Mouse (Mus musculus) liver, embryonic 13.5 days (tissue): ENCODE data around the gene Manbal. TPM values are rescaled to one million over a fixed set of nuclear protein-coding genes. Genes with fewer than 3 reads are reported as not detected.

ENCODE experiments used
- ATAC-seq: fragments of 200-750 bp; cut with Nextera tagmentation; 2 replicates; pipeline ENCODE4 v1.8.0; 2017; ENCODE audit warnings: low read depth, mild to moderate bottlenecking, moderate number of reproducible peaks, moderate library complexity
- DNase-seq: peaks from one replicate; pipeline ENCODE4 v3.0.0; 2022
- H3K27ac ChIP-seq: fragments of 300-500 bp; sonication (generic); 2 replicates; pipeline ENCODE4 v1.5.1; 2015; ENCODE audit warnings: moderate library complexity, mild to moderate bottlenecking, inconsistent platforms
- H3K27me3 ChIP-seq: fragments of 300-500 bp; sonication (generic); 2 replicates; pipeline ENCODE4 v1.6.1; 2015; ENCODE audit warnings: mild to moderate bottlenecking, inconsistent platforms
- H3K36me3 ChIP-seq: fragments of 300-500 bp; sonication (generic); 2 replicates; pipeline ENCODE4 v1.6.1; 2015; ENCODE audit warnings: mild to moderate bottlenecking, inconsistent platforms
- H3K4me1 ChIP-seq: fragments of 300-500 bp; sonication (generic); replicated peaks from 2 replicates; pipeline ENCODE4 v1.6.1; 2015; ENCODE audit warnings: inconsistent platforms
- H3K4me2 ChIP-seq: fragments of 300-500 bp; sonication (generic); 2 replicates; pipeline ENCODE4 v1.6.1; 2015; ENCODE audit warnings: inconsistent platforms, mild to moderate bottlenecking, moderate library complexity
- H3K4me3 ChIP-seq: fragments of 300-500 bp; sonication (generic); replicated peaks from 2 replicates; pipeline ENCODE4 v1.5.1; 2015; ENCODE audit warnings: mild to moderate bottlenecking, inconsistent platforms
- H3K9ac ChIP-seq: fragments of 300-500 bp; sonication (generic); 2 replicates; pipeline ENCODE4 v1.6.1; 2015; ENCODE audit warnings: mild to moderate bottlenecking, inconsistent platforms
- H3K9me3 ChIP-seq: fragments of 300-500 bp; sonication (generic); replicated peaks from 2 replicates; pipeline ENCODE4 v1.6.1; 2016; ENCODE audit warnings: inconsistent platforms
- WGBS: fragments of 180-500 bp; shearing (Covaris S2); methylation state at CpG from one replicate; pipeline ENCODE4 v1.1.7; 2015; ENCODE audit not compliant: insufficient replicate concordance; 5-methylcytosine and 5-hydroxymethylcytosine counted together
- polyA plus RNA-seq: library from polyadenylated mRNA; unstranded; fragments of >200 nt; fragmentation: Nextera tagmentation; extraction: Ambion mirVana; gene quantifications from 2 replicates; pipeline ENCODE4 v1.2.1, GENCODE M21; 2015

The Manbal gene
- polyA plus RNA-seq, 1 experiment from 2014 or later: 25.6 TPM

DNA sequence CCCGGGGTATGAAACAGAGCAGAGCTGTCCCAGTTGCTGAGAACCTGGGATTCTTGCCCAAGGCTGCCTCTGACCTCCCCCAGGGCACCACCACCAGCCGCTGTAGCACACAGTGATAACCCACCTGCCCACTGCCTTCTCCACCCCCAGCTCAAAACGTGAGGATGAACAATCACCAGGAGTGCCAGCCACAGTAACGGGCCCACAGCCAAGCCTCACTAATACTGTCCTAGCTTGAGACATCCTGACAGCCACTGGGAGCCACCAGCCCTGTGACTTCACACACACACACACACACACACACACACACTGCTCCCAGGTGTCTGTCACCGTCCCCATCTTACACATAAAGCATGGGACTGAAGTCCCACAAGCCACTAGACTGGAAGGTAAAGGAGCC lies 28.0 kb downstream of the Manbal start:
- Histone ChIP-seq H3K9me3 (no peaks in the 10 kb centered on the region), H3K4me3 (no peak overlapping the region), H3K36me3 (peaks cover 37% of the 10 kb centered on the region), H3K4me2 (no peak overlapping the region), H3K27ac (no peak overlapping the region), H3K9ac (no peak overlapping the region), H3K4me1 (peaks cover 15% of the 10 kb centered on the region), H3K27me3 (no peaks in the 10 kb centered on the region)
- WGBS: 65% methylated on average over 5 of the region's 5 CpGs
- ATAC-seq (no peak), DNase-seq (no peak)

DNA sequence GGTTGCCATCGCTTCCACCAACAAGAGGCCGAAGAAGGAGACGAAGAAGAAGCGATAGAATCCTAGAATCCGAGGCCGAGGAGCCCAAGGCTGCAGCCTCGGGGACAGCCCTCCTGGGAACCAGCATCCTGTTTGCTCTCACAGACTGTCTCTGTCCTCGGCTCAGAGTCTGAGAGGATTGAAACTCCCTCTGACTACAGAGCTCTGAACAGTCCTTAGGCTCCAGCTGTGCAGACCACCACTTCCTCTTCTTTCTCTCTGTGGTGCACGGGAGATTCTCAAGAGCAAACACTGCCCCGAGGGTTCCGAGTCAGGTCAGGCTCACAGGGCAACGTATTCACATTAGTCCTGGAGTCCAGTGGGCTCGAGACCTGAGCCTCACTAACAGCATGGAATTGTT lies 28.6 kb downstream of the Manbal start:
- 43% methylated on average over 13 of the region's 13 CpGs for WGBS
- no peak overlapping the region for H3K9ac ChIP-seq
- H3K27ac ChIP-seq: no peak overlapping the region
- H3K4me1 ChIP-seq: peaks cover 15% of the 10 kb centered on the region
- peaks cover 37% of the 10 kb centered on the region for H3K36me3 ChIP-seq
- H3K27me3 ChIP-seq: no peaks in the 10 kb centered on the region
- no peak overlapping the region for H3K4me3 ChIP-seq
- H3K9me3 ChIP-seq: no peaks in the 10 kb centered on the region
- no peak overlapping the region for H3K4me2 ChIP-seq
- no peak for ATAC-seq
- DNase-seq: no peak

DNA sequence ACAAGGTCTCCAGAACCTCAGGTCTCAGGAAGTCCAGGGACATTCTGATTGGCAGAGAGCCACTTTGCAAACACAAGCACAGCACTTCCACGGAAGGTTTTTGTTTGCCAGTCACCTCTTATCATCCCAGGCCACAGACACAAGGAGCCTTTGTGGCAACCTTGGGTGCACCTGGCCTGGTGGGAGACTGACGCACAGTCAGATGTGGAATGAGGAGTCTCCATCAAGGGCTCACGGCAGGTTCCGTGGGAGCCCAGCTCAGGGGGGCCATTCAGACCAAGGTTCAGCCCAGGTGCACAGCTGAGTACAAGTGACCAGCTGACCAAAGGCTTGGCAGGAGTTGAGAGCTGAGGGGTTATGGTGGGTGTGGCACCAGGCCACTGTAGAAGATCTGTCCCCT lies 30.0 kb downstream of the Manbal start:
- Histone ChIP-seq H3K9ac (no peak overlapping the region), H3K27me3 (no peaks in the 10 kb centered on the region), H3K9me3 (no peaks in the 10 kb centered on the region), H3K4me2 (no peak overlapping the region), H3K36me3 (peaks cover 37% of the 10 kb centered on the region), H3K4me1 (peaks cover 15% of the 10 kb centered on the region), H3K27ac (no peak overlapping the region), H3K4me3 (no peak overlapping the region)
- DNase-seq: no peak
- 77% methylated on average over 4 of the region's 4 CpGs for WGBS
- ATAC-seq: no peak

DNA sequence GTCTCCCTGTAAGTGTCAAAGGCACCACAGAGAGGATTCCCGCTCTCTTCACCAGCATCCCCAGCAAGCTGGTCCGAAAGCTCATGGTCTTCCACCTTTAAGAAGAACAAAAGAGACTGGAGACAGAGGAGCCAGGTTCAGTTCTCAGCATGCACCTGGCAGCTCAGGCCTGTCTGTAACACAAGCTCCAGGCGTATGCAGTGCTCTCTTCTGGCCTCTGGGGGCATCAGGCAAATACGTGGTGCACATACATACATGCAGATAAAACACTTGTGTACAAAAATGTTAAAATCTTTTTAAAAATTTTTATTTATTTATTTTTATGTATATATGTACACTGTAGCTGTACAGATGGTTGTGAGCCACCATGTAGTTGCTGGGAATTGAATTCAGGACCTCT lies 31.1 kb downstream of the Manbal start:
- H3K36me3 ChIP-seq: peaks cover 37% of the 10 kb centered on the region
- 86% methylated on average over 4 of the region's 4 CpGs for WGBS
- no peak for ATAC-seq

DNA sequence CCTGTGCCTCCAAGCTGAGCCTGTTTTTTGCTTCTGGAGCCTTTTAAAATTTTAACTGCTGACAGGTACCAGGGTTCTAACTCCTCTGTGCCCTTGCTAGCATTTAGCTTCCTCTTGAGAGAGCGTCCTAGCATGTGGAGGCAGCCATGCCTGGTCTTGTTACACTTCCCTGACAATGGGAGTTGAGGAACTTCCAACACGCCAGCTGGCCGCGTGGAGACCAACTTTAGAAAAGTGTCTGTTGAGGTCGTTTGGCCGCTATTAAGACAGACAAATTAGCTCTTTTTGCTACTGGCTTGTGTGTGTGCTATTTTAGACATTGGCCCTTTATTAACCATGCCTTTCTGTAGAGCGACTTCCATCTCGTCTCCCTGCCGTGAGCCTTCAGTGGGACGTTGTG lies 32.4 kb downstream of the Manbal start:
- peaks cover 7% of the 10 kb centered on the region for H3K4me1 ChIP-seq
- H3K36me3 ChIP-seq: peaks cover 37% of the 10 kb centered on the region
- H3K4me3 ChIP-seq: no peak overlapping the region
- H3K9me3 ChIP-seq: no peaks in the 10 kb centered on the region
- 76% methylated on average over 10 of the region's 10 CpGs for WGBS
- H3K4me2 ChIP-seq: no peak overlapping the region
- ATAC-seq: no peak
- no peak for DNase-seq
- no peaks in the 10 kb centered on the region for H3K27me3 ChIP-seq
- no peak overlapping the region for H3K9ac ChIP-seq
- H3K27ac ChIP-seq: no peak overlapping the region

More for the DNA sequence above, 31.1 kb downstream of the Manbal start:
- H3K4me3 ChIP-seq: no peak overlapping the region
- no peak for DNase-seq
- H3K27me3 ChIP-seq: no peaks in the 10 kb centered on the region
- peaks cover 15% of the 10 kb centered on the region for H3K4me1 ChIP-seq
- H3K9ac ChIP-seq: no peak overlapping the region
- H3K4me2 ChIP-seq: no peak overlapping the region
- no peaks in the 10 kb centered on the region for H3K9me3 ChIP-seq
- H3K27ac ChIP-seq: no peak overlapping the region

DNA sequence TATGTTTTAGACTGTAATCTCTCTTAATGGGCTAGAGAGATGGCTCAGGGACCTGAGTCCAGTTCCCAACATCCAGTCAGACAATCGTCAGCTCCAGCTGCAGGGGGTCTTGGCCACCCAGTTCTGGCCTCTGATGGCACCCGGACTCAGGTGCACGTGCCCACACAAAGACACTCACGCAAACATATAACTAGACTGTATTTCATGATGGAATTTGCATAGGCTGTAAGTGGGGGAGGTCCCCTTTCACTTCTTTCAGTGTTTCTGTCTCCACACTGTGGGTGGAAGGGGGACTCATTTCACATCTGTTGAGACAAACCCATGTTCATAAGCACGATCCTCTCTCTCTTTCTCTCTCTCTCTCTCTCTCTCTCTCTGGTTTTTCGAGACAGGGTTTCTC lies 33.1 kb downstream of the Manbal start:
- peaks cover 32% of the 10 kb centered on the region for H3K36me3 ChIP-seq
- no peak for ATAC-seq
- peaks cover under 1% of the 10 kb centered on the region; the same call in 1 of the 2 replicates for H3K4me1 ChIP-seq
- H3K27me3 ChIP-seq: no peaks in the 10 kb centered on the region
- H3K27ac ChIP-seq: no peak overlapping the region
- DNase-seq: no peak
- H3K9ac ChIP-seq: no peak overlapping the region
- 74% methylated on average over 6 of the region's 6 CpGs for WGBS
- no peak overlapping the region for H3K4me3 ChIP-seq
- H3K4me2 ChIP-seq: no peak overlapping the region
- no peaks in the 10 kb centered on the region for H3K9me3 ChIP-seq

DNA sequence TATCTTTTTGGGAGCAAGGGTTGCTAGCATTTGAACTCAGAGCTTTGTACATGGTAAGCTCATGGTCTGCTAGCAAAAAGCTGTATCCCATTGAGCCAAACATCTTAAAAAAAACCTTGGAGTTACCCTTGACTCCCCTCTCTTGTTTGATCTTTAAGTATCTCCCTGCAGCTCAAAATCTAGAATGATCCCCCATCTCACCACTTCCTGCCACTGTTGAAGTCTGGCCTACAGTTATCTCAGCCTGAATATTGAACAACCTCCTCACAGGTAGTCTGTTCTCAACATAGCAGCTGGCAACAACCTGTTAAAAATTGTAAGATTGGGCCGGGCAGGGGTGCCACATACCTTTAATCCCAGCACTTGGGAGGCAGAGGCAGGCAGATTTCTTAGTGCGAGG lies 33.9 kb downstream of the Manbal start:
- Histone ChIP-seq H3K9me3 (no peaks in the 10 kb centered on the region), H3K4me3 (no peak overlapping the region), H3K36me3 (peaks cover 24% of the 10 kb centered on the region), H3K4me1 (no peaks in the 10 kb centered on the region), H3K27ac (no peak overlapping the region), H3K27me3 (no peaks in the 10 kb centered on the region), H3K9ac (no peak overlapping the region), H3K4me2 (no peak overlapping the region)
- no peak for ATAC-seq
- 72% methylated on average over 2 of the region's 2 CpGs for WGBS
- no peak for DNase-seq

DNA sequence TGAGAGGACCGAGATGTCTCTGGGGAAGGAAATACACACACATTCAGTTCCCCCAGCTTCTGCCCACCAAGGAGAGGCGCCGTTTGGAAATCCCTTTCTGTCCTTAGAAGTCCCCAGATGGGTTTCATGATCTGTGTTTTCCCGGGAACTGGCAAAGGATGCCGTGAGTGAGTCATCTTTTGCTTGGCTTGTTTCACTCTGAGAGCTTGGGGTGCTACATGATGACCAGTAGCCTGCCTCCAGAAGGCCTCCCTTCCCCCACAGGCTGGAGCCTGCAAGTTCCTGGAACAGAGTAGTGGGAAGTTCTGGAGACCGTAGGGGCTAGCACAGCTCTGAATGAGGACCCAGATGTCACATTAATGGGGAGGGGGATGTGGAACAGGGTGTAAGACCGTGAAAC lies 40.2 kb downstream of the Manbal start:
- no peaks in the 10 kb centered on the region for H3K4me1 ChIP-seq
- H3K9me3 ChIP-seq: no peaks in the 10 kb centered on the region
- H3K4me3 ChIP-seq: no peak overlapping the region
- H3K4me2 ChIP-seq: no peak overlapping the region
- no peak overlapping the region for H3K27ac ChIP-seq
- H3K36me3 ChIP-seq: no peaks in the 10 kb centered on the region
- no peak for DNase-seq
- H3K27me3 ChIP-seq: no peaks in the 10 kb centered on the region
- H3K9ac ChIP-seq: no peak overlapping the region
- 63% methylated on average over 7 of the region's 7 CpGs for WGBS
- ATAC-seq: no peak

DNA sequence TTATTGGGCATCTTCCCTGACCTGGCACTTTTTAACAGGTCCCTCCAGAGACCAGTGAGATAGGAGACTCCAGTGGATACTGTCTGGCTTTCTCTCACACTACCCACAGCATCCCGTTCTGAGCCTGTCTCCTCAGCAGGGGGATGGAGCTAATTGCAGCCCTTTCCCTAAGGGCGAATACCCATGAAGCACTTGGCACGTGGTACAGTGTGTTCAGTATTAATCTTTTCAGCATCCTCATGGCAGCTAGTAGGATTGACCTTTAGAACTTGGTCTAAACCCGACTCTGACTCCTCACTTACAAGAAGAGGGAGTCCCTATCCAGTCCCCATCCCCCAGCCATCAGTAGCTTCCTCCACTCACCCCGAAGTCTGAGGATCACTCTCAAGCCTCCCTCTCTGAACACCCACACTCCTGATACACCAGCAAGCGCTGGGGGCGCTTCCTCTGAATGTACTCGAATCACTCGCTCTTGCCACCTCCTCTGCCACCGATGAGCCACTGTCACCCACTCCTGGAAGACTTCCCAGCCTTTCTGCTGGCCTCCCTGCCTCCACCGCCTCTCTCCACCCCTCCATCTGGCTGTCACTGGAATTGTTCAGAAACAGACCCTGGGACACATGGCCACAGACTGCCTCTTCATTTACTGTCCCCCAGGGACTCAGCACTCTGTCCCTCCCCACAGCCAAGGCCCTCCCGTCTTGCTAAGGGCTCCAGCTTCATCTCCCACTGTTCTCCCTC lies 42.6 kb downstream of the Manbal start:
- no peak for ATAC-seq
- Histone ChIP-seq H3K9me3 (no peaks in the 10 kb centered on the region), H3K9ac (no peak overlapping the region), H3K4me1 (no peaks in the 10 kb centered on the region), H3K4me2 (no peak overlapping the region), H3K27me3 (no peaks in the 10 kb centered on the region), H3K36me3 (no peaks in the 10 kb centered on the region), H3K4me3 (no peak overlapping the region), H3K27ac (no peak overlapping the region)
- DNase-seq: no peak
- 55% methylated on average over 12 of the region's 12 CpGs for WGBS

DNA sequence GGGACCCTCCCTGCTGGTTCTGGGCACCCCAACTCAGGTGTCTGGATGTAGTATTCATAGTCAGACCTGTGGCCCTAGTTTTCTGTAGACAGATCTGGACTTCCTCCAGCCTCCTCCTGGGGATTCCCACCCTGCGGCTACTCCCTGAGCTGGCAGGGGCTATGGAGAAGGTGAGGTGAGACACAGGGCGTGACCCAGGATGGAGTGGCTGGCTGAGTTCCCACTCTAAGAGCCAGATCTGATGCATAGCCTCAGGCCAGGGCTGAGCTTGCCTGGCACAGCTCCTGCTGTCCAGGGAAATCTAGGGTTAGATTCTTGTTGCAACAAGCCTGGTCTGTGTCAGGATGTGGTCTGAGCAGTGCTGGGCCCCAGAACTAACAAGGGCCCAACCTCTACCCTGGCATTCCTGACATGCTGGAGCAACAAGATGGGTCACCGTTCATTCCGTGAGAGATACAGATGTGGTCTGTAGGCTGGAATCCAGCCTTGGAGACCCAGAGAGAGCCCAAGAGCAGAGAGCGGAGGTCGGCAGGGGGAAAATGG lies 43.8 kb downstream of the Manbal start:
- no peaks in the 10 kb centered on the region for H3K9me3 ChIP-seq
- H3K27ac ChIP-seq: no peak overlapping the region
- ATAC-seq (no peak), DNase-seq (no peak)
- H3K4me2 ChIP-seq: no peak overlapping the region
- 78% methylated on average over 6 of the region's 6 CpGs for WGBS
- no peak overlapping the region for H3K4me3 ChIP-seq
- H3K9ac ChIP-seq: no peak overlapping the region
- no peaks in the 10 kb centered on the region for H3K36me3 ChIP-seq
- no peaks in the 10 kb centered on the region for H3K4me1 ChIP-seq
- H3K27me3 ChIP-seq: no peaks in the 10 kb centered on the region

DNA sequence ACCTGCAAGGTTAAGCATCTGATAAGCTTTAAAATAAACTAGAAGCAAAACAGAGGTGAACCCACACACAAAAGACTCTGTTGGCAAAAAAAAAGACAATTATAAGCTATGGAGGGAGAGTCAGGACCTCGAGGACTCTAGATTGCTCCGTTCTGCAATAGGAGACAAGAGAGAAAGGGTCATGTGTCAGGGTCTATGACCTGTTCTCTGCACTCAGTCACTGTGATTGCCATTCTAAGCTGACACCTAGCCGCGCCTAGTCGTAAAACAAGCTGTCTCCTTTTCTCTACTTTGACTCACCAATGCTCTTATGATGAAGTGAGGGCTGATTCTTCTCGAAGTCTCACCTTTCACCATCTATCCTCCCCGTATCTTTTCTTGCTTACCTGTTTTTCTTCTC lies 45.1 kb downstream of the Manbal start:
- DNase-seq (no peak), ATAC-seq (no peak)
- Histone ChIP-seq H3K4me1 (no peaks in the 10 kb centered on the region), H3K9me3 (no peaks in the 10 kb centered on the region), H3K4me3 (no peak overlapping the region), H3K36me3 (no peaks in the 10 kb centered on the region), H3K4me2 (no peak overlapping the region), H3K27ac (no peak overlapping the region), H3K9ac (no peak overlapping the region), H3K27me3 (no peaks in the 10 kb centered on the region)
- 60% methylated on average over 7 of the region's 7 CpGs for WGBS

DNA sequence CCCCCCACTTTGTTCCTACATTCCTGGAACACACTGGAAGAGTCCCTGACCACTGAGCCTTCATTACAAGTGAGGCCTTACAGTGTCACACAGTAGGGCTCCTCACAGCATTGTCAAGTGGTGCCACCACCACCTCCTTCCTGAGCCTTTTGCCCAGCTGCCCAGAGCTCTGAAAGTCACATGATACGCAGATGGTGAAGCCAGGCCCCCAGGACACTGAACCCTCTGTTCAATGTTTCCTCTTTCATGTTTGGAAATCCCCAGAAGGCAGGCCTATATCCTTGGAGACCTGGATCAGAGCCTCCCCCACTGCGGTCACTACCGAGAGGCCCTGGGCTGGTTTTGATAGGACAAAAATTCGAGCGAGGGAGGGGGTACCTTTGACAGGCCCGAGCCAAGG lies 49.8 kb downstream of the Manbal start:
- peaks cover 11% of the 10 kb centered on the region for H3K4me1 ChIP-seq
- H3K4me3 ChIP-seq: no peak overlapping the region
- ATAC-seq: no peak
- no peak overlapping the region for H3K27ac ChIP-seq
- H3K27me3 ChIP-seq: peaks cover 4% of the 10 kb centered on the region
- 55% methylated on average over 6 of the region's 6 CpGs for WGBS
- H3K9me3 ChIP-seq: no peaks in the 10 kb centered on the region
- H3K36me3 ChIP-seq: no peaks in the 10 kb centered on the region
- DNase-seq: no peak
- no peak overlapping the region for H3K4me2 ChIP-seq
- H3K9ac ChIP-seq: no peak overlapping the region
